Mouse (Mus musculus): Measurements from ENCODE around the gene Rnf212b. TPM values are rescaled to one million over a fixed set of nuclear protein-coding genes. Genes with fewer than 3 reads are reported as not detected.

Rnf212b gene
- polyA plus RNA-seq, 1 experiment from 2014 or later, result not detected

- no peaks in the 10 kb centered on the region for H3K9me3 ChIP-seq (ENCODE audit: control insufficient read depth, low read length)
- DNase-seq (ENCODE audit: low spot score) (no peak), ATAC-seq (ENCODE audit: low FRiP score) (no peak)
- H3K4me3 ChIP-seq (ENCODE audit: low read depth, low read length), result no peak overlapping the region
- H3K9ac ChIP-seq (ENCODE audit: low read depth, low read length), result no peak overlapping the region
- H3K4me1 ChIP-seq (replicated peaks; ENCODE audit: control insufficient read depth, insufficient read depth, low read length), result no peaks in the 10 kb centered on the region
- H3K4me2 ChIP-seq (replicated peaks; ENCODE audit: low read depth, low read length), result no peak overlapping the region
- WGBS, result 91% methylated on average over 9 of the region's 9 CpGs
- H3K27ac ChIP-seq (ENCODE audit: low read depth, low read length), result no peak overlapping the region
- peaks cover 6% of the 10 kb centered on the region for H3K27me3 ChIP-seq (ENCODE audit: control insufficient read depth, insufficient read depth, low read length)
- H3K36me3 ChIP-seq (ENCODE audit: control insufficient read depth, insufficient read depth, low read length), result no peaks in the 10 kb centered on the region
Observed at GRCm38 (mm10) chr14:54780084-54780483, 33.9 kb upstream of the Rnf212b start.

GRCm38 (mm10) chr14:54780836-54781609 lies 32.9 kb upstream of the Rnf212b start:
- Histone ChIP-seq H3K9ac (ENCODE audit: low read depth, low read length) (peak overlapping the region; percentile 54), H3K4me1 (replicated peaks; ENCODE audit: control insufficient read depth, insufficient read depth, low read length) (no peaks in the 10 kb centered on the region), H3K27ac (ENCODE audit: low read depth, low read length) (no peak overlapping the region), H3K9me3 (ENCODE audit: control insufficient read depth, low read length) (no peaks in the 10 kb centered on the region), H3K36me3 (ENCODE audit: control insufficient read depth, insufficient read depth, low read length) (no peaks in the 10 kb centered on the region), H3K27me3 (ENCODE audit: control insufficient read depth, insufficient read depth, low read length) (peaks cover 6% of the 10 kb centered on the region), H3K4me3 (ENCODE audit: low read depth, low read length) (peak overlapping the region; percentile 35), H3K4me2 (replicated peaks; ENCODE audit: low read depth, low read length) (peak overlapping the region; percentile 89)
- DNase-seq (ENCODE audit: low spot score) (peak; percentile 68), ATAC-seq (ENCODE audit: low FRiP score) (peak; percentile 72)
- WGBS, result 4% methylated on average over 35 of the region's 35 CpGs

- peak within 1 kb of the TSS; percentile 89 for H3K4me2 ChIP-seq (replicated peaks; ENCODE audit: low read depth, low read length)
- H3K4me1 ChIP-seq (replicated peaks; ENCODE audit: control insufficient read depth, insufficient read depth, low read length), result no peaks in the 10 kb centered on the region
- peak within 1 kb of the TSS; percentile 35 for H3K4me3 ChIP-seq (ENCODE audit: low read depth, low read length)
- no peak within 1 kb of the TSS for H3K27ac ChIP-seq (ENCODE audit: low read depth, low read length)
- peak within 1 kb of the TSS; percentile 54 for H3K9ac ChIP-seq (ENCODE audit: low read depth, low read length)
- DNase-seq (ENCODE audit: low spot score) (peak; percentile 73), ATAC-seq (ENCODE audit: low FRiP score) (peak; percentile 72)
- WGBS, result 1% methylated on average over 37 of the region's 37 CpGs
- H3K9me3 ChIP-seq (ENCODE audit: control insufficient read depth, low read length), result no peaks in the 10 kb centered on the region
- H3K27me3 ChIP-seq (ENCODE audit: control insufficient read depth, insufficient read depth, low read length), result peaks cover 6% of the 10 kb centered on the region
- H3K36me3 ChIP-seq (ENCODE audit: control insufficient read depth, insufficient read depth, low read length), result no peaks in the 10 kb centered on the region
Observed at GRCm38 (mm10) chr14:54781610-54782365, 32.2 kb upstream of the Rnf212b start, which contains the start of gene Slc7a8. Gene Slc7a8, minus strand, starts transcription at chr14:54781946.

GRCm38 (mm10) chr14:54782971-54783370 lies 31.0 kb upstream of the Rnf212b start:
- no peak for DNase-seq (ENCODE audit: low spot score)
- H3K4me3 ChIP-seq (ENCODE audit: low read depth, low read length), result no peak overlapping the region
- peaks cover 6% of the 10 kb centered on the region for H3K27me3 ChIP-seq (ENCODE audit: control insufficient read depth, insufficient read depth, low read length)
- no peaks in the 10 kb centered on the region for H3K36me3 ChIP-seq (ENCODE audit: control insufficient read depth, insufficient read depth, low read length)
- no peaks in the 10 kb centered on the region for H3K9me3 ChIP-seq (ENCODE audit: control insufficient read depth, low read length)
- no peaks in the 10 kb centered on the region for H3K4me1 ChIP-seq (replicated peaks; ENCODE audit: control insufficient read depth, insufficient read depth, low read length)
- ATAC-seq (ENCODE audit: low FRiP score), result no peak
- no peak overlapping the region for H3K27ac ChIP-seq (ENCODE audit: low read depth, low read length)
- H3K9ac ChIP-seq (ENCODE audit: low read depth, low read length), result no peak overlapping the region
- 87% methylated on average over 6 of the region's 6 CpGs for WGBS
- no peak overlapping the region for H3K4me2 ChIP-seq (replicated peaks; ENCODE audit: low read depth, low read length)

- WGBS, result 48% methylated on average over 4 of the region's 4 CpGs
- DNase-seq (ENCODE audit: low spot score), result peak; percentile 71
- Histone ChIP-seq H3K9me3 (ENCODE audit: control insufficient read depth, low read length) (no peaks in the 10 kb centered on the region), H3K36me3 (ENCODE audit: control insufficient read depth, insufficient read depth, low read length) (no peaks in the 10 kb centered on the region), H3K4me2 (replicated peaks; ENCODE audit: low read depth, low read length) (no peak overlapping the region), H3K4me1 (replicated peaks; ENCODE audit: control insufficient read depth, insufficient read depth, low read length) (no peaks in the 10 kb centered on the region), H3K27ac (ENCODE audit: low read depth, low read length) (no peak overlapping the region), H3K4me3 (ENCODE audit: low read depth, low read length) (no peak overlapping the region), H3K9ac (ENCODE audit: low read depth, low read length) (no peak overlapping the region), H3K27me3 (ENCODE audit: control insufficient read depth, insufficient read depth, low read length) (no peaks in the 10 kb centered on the region; the same call in 1 of the 2 replicates)
- ATAC-seq (ENCODE audit: low FRiP score), result no peak
Observed at GRCm38 (mm10) chr14:54785898-54786297, 28.0 kb upstream of the Rnf212b start.

- no peaks in the 10 kb centered on the region; the same call in 1 of the 2 replicates for H3K27me3 ChIP-seq (ENCODE audit: control insufficient read depth, insufficient read depth, low read length)
- no peaks in the 10 kb centered on the region for H3K36me3 ChIP-seq (ENCODE audit: control insufficient read depth, insufficient read depth, low read length)
- no peak overlapping the region for H3K9ac ChIP-seq (ENCODE audit: low read depth, low read length)
- H3K4me1 ChIP-seq (replicated peaks; ENCODE audit: control insufficient read depth, insufficient read depth, low read length), result no peaks in the 10 kb centered on the region
- no peak overlapping the region for H3K4me3 ChIP-seq (ENCODE audit: low read depth, low read length)
- no peak overlapping the region for H3K4me2 ChIP-seq (replicated peaks; ENCODE audit: low read depth, low read length)
- H3K27ac ChIP-seq (ENCODE audit: low read depth, low read length), result no peak overlapping the region
- no peak for DNase-seq (ENCODE audit: low spot score)
- no peak for ATAC-seq (ENCODE audit: low FRiP score)
- no peaks in the 10 kb centered on the region for H3K9me3 ChIP-seq (ENCODE audit: control insufficient read depth, low read length)
- WGBS, result 82% methylated on average over 10 of the region's 10 CpGs
Observed at GRCm38 (mm10) chr14:54786489-54786888, 27.5 kb upstream of the Rnf212b start.

GRCm38 (mm10) chr14:54787226-54787625 lies 26.7 kb upstream of the Rnf212b start:
- H3K9ac ChIP-seq (ENCODE audit: low read depth, low read length), result no peak overlapping the region
- H3K4me1 ChIP-seq (replicated peaks; ENCODE audit: control insufficient read depth, insufficient read depth, low read length), result no peaks in the 10 kb centered on the region
- ATAC-seq (ENCODE audit: low FRiP score) (no peak), DNase-seq (ENCODE audit: low spot score) (peak; percentile 25)
- H3K36me3 ChIP-seq (ENCODE audit: control insufficient read depth, insufficient read depth, low read length), result no peaks in the 10 kb centered on the region
- no peak overlapping the region for H3K4me2 ChIP-seq (replicated peaks; ENCODE audit: low read depth, low read length)
- WGBS, result 48% methylated on average over 4 of the region's 4 CpGs
- no peaks in the 10 kb centered on the region; the same call in 1 of the 2 replicates for H3K27me3 ChIP-seq (ENCODE audit: control insufficient read depth, insufficient read depth, low read length)
- no peak overlapping the region for H3K4me3 ChIP-seq (ENCODE audit: low read depth, low read length)
- H3K27ac ChIP-seq (ENCODE audit: low read depth, low read length), result no peak overlapping the region
- no peaks in the 10 kb centered on the region for H3K9me3 ChIP-seq (ENCODE audit: control insufficient read depth, low read length)

GRCm38 (mm10) chr14:54788231-54788630 lies 25.7 kb upstream of the Rnf212b start:
- H3K9me3 ChIP-seq (ENCODE audit: control insufficient read depth, low read length), result no peaks in the 10 kb centered on the region
- ATAC-seq (ENCODE audit: low FRiP score) (no peak), DNase-seq (ENCODE audit: low spot score) (no peak)
- H3K4me2 ChIP-seq (replicated peaks; ENCODE audit: low read depth, low read length), result no peak overlapping the region
- H3K27me3 ChIP-seq (ENCODE audit: control insufficient read depth, insufficient read depth, low read length), result no peaks in the 10 kb centered on the region
- H3K9ac ChIP-seq (ENCODE audit: low read depth, low read length), result no peak overlapping the region
- H3K4me1 ChIP-seq (replicated peaks; ENCODE audit: control insufficient read depth, insufficient read depth, low read length), result no peaks in the 10 kb centered on the region
- H3K27ac ChIP-seq (ENCODE audit: low read depth, low read length), result no peak overlapping the region
- H3K4me3 ChIP-seq (ENCODE audit: low read depth, low read length), result no peak overlapping the region
- 91% methylated on average over 5 of the region's 5 CpGs for WGBS
- H3K36me3 ChIP-seq (ENCODE audit: control insufficient read depth, insufficient read depth, low read length), result no peaks in the 10 kb centered on the region

Data from hindbrain, embryonic 11.5 days (tissue).